Mouse (Mus musculus) embryonic facial prominence, embryonic 13.5 days (tissue): ENCODE data around the gene Prkacb. TPM values are rescaled to one million over a fixed set of nuclear protein-coding genes. Genes with fewer than 3 reads are reported as not detected.

Source experiments
- ATAC-seq: fragments of 200-750 bp; cut with Nextera tagmentation; 2 replicates; pipeline ENCODE4 v1.8.0; 2017; ENCODE audit warnings: low read depth; ENCODE audit not compliant: insufficient number of reproducible peaks, insufficient read depth, low FRiP score, low TSS enrichment
- H3K27ac ChIP-seq: fragments of 300-500 bp; sonication (generic); 2 replicates; pipeline ENCODE4 v1.5.1; 2015; ENCODE audit warnings: moderate library complexity, mild to moderate bottlenecking, inconsistent platforms
- H3K27me3 ChIP-seq: fragments of 300-500 bp; sonication (generic); 2 replicates; pipeline ENCODE4 v1.6.1; 2015; ENCODE audit warnings: mild to moderate bottlenecking, inconsistent platforms
- H3K36me3 ChIP-seq: fragments of 300-500 bp; sonication (generic); 2 replicates; pipeline ENCODE4 v1.6.1; 2015; ENCODE audit warnings: mild to moderate bottlenecking, inconsistent platforms
- H3K4me1 ChIP-seq: fragments of 300-500 bp; sonication (generic); 2 replicates; pipeline ENCODE4 v1.6.1; 2015; ENCODE audit warnings: inconsistent platforms
- H3K4me2 ChIP-seq: fragments of 300-500 bp; sonication (generic); 2 replicates; pipeline ENCODE4 v1.6.1; 2015; ENCODE audit warnings: moderate library complexity, mild to moderate bottlenecking, inconsistent platforms
- H3K4me3 ChIP-seq: fragments of 300-500 bp; sonication (generic); 2 replicates; pipeline ENCODE4 v1.5.1; 2015; ENCODE audit warnings: mild to moderate bottlenecking, inconsistent platforms
- H3K9ac ChIP-seq: fragments of 300-500 bp; sonication (generic); 2 replicates; pipeline ENCODE4 v1.6.1; 2015; ENCODE audit warnings: mild to moderate bottlenecking, inconsistent platforms
- H3K9me3 ChIP-seq: fragments of 300-500 bp; sonication (generic); 2 replicates; pipeline ENCODE4 v1.6.1; 2016; ENCODE audit warnings: inconsistent platforms
- WGBS: fragments of 180-500 bp; shearing (Covaris S2); methylation state at CpG from one replicate; pipeline ENCODE4 v1.1.7; 2015; ENCODE audit warnings: mixed read lengths; 5-methylcytosine and 5-hydroxymethylcytosine counted together
- polyA plus RNA-seq: library from polyadenylated mRNA; unstranded; fragments of >200 nt; fragmentation: Nextera tagmentation; extraction: Ambion mirVana; gene quantifications from 2 replicates; pipeline ENCODE4 v1.2.1, GENCODE M21; 2015

The Prkacb gene
- polyA plus RNA-seq, 1 experiment from 2014 or later: 69.1 TPM

DNA sequence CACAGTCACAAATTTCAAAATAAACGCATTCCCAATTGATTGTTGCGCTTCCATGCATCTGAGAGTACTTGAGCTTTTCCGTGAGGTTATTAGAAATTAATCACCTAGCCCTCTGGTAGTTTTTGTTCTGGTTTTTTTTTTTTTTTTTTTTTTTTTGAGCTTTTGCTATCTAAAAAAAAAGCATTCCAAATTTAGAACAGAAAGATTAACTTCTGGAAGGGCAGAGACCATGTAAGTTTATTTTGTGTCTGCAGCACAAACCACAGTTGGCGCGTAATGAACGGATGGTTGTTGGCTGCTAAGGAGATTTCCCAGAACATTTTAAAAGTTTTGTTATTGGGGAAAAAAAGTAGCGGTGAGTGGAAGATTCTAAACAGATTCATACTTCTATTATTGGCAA lies 834 bp upstream of the Prkacb start:
- no peak overlapping the region for H3K27ac ChIP-seq
- 57% methylated on average over 7 of the region's 7 CpGs for WGBS
- H3K36me3 ChIP-seq: 0 out of 2 replicates have a peak, but pooled peaks cover 3% of the 10 kb centered on the region
- no peaks in the 10 kb centered on the region for H3K9me3 ChIP-seq
- no peaks in the 10 kb centered on the region for H3K27me3 ChIP-seq
- peaks cover 11% of the 10 kb centered on the region for H3K4me1 ChIP-seq
- ATAC-seq: no peak
- H3K4me3 ChIP-seq: peak overlapping the region; percentile 97
- peak overlapping the region; percentile 97 for H3K9ac ChIP-seq
- peak overlapping the region; percentile 71 for H3K4me2 ChIP-seq

DNA sequence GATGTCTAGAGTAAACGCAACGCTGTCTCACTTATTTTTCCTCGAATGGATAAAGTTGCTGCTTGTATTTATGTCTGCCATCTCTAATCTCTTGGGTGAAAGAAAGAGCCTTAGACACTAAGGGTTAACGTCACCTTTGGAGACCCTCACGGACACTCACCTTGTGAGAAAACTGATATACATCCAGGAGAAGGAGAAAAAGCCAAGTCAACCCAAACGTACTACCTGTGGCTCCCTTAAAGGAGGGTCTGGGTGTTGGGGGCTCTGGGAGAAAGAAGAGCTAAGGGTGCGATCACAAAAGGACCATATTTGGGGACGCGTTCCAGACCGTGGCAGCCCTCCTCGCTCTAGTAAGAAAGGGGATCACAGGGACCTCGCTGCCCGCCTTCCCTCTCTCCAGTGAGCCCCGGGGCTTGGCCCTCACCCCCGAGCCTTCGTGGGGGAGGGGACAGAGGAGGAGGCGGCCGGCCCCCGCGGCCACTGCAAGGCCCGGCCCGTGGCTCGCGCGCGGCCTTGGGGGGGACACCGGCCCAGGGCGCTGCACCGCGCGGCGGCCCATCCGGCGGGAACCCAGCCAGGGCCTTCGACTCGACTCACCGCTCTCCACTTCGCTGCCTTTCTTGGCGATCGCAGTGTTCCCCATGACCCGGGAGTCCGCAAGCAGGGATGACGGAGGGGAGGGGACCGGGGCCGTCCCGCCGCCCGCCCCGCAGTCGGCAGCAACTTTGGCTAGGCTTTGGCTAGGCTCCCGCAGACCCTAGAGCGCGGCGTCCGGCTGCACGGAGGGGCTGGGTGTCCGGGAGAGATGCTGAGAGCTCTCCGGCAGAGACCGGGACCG lies 530 bp downstream of the Prkacb start:
- peak; percentile 66 for ATAC-seq
- Histone ChIP-seq H3K27ac (peak overlapping the region; percentile 96), H3K4me3 (peak overlapping the region; percentile 97), H3K4me1 (peaks cover 11% of the 10 kb centered on the region), H3K4me2 (peak overlapping the region; percentile 71), H3K27me3 (no peaks in the 10 kb centered on the region), H3K36me3 (0 out of 2 replicates have a peak, but pooled peaks cover 3% of the 10 kb centered on the region), H3K9me3 (no peaks in the 10 kb centered on the region), H3K9ac (peak overlapping the region; percentile 97)
- WGBS: under 1% methylated on average over 48 of the region's 60 CpGs

DNA sequence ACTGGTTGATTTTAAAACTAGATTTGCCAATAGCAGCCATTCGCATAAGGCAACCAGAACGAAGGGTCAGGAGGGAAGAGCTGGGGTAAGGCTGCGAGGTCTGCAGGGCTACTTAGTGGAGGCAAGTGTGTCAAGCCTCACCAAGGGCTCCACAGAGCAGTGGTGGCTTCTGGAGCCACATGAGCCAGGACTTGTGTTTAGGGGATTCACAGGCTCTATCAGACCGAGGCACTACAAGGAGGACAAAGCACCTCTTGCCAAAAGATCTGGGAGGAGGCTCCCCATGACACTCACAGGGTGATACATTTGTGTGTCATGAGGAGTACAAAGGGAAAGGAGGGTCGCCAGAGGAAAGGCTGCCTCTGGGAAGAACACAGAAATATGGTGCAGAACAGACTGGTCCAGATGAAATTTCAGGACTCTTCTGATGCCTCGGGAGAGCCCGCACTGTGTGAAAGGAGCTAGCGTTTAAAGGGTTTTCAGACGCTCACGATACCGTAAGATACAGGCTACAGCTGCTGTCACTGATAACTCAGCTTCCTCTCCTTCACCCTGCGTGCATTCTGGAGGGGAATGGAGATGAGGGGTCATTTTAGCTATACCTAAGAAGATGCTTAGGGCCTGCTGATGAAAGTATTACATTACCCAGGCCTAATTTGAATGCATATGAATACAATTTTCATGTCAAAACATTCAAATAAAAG lies 19.1 kb downstream of the Prkacb start:
- no peak for ATAC-seq
- H3K36me3 ChIP-seq: peaks cover 11% of the 10 kb centered on the region
- H3K4me1 ChIP-seq: no peaks in the 10 kb centered on the region
- no peak overlapping the region for H3K4me3 ChIP-seq
- H3K27ac ChIP-seq: no peak overlapping the region
- H3K9me3 ChIP-seq: no peaks in the 10 kb centered on the region
- no peak overlapping the region for H3K4me2 ChIP-seq
- no peaks in the 10 kb centered on the region for H3K27me3 ChIP-seq
- no peak overlapping the region for H3K9ac ChIP-seq
- 90% methylated on average over 12 of the region's 12 CpGs for WGBS

DNA sequence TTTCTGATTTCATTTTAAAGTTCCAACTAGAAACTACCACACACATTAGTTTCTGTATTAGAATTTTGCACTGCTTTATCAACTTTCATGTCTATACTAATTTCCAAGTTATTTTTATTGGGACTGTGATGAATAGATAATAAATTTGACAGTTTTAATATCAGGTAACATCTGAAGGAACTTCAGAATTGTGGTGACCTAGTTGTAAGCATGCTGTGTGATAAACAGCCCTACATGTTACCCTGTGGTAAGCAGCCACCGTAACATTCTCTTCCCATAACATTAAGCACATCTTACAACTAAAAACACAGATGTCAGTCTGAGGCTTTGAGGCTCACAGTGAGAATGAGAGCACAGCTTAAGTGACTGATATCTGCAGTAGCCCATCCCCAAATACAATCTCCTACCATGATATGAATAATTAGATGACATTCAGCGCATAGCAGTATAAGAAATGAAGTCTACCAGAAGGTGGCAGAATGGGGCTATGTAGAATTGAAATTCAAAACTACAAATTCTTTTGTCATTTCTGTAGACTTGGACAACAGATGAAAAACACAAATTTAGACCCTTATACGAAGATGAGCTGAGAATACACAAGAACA lies 20.5 kb downstream of the Prkacb start:
- H3K9ac ChIP-seq: no peak overlapping the region
- no peak for ATAC-seq
- H3K4me2 ChIP-seq: no peak overlapping the region
- H3K9me3 ChIP-seq: no peaks in the 10 kb centered on the region
- H3K27me3 ChIP-seq: no peaks in the 10 kb centered on the region
- no peak overlapping the region for H3K4me3 ChIP-seq
- no peak overlapping the region for H3K27ac ChIP-seq
- WGBS: 85% methylated on average over 3 of the region's 3 CpGs
- H3K36me3 ChIP-seq: peaks cover 11% of the 10 kb centered on the region
- no peaks in the 10 kb centered on the region for H3K4me1 ChIP-seq

DNA sequence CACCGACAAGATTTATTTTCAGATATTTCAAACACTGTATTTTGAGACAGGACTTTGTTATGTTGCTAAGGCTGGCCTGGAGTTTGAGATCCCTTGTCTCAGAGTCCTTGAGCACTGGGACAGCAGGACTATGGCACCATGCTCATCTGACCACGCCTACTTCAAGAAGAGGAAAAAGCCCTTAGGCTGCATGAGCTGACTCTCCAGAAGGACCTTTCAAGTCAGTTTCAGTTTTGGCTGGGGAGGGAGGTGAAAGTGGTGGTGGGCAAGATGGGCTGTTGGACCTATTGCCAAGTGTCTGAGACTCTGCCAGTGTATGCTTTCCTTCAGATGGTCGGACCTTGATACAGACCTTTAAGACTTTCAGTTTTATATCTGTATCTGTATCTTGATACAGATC lies 28.6 kb downstream of the Prkacb start:
- H3K27ac ChIP-seq: no peak overlapping the region
- H3K27me3 ChIP-seq: no peaks in the 10 kb centered on the region
- WGBS: 68% methylated on average over 3 of the region's 3 CpGs
- no peak overlapping the region for H3K4me2 ChIP-seq
- H3K9ac ChIP-seq: no peak overlapping the region
- H3K4me3 ChIP-seq: no peak overlapping the region
- H3K36me3 ChIP-seq: no peaks in the 10 kb centered on the region; the same call in 1 of the 2 replicates
- no peaks in the 10 kb centered on the region for H3K9me3 ChIP-seq
- no peak for ATAC-seq
- peaks cover 11% of the 10 kb centered on the region for H3K4me1 ChIP-seq

DNA sequence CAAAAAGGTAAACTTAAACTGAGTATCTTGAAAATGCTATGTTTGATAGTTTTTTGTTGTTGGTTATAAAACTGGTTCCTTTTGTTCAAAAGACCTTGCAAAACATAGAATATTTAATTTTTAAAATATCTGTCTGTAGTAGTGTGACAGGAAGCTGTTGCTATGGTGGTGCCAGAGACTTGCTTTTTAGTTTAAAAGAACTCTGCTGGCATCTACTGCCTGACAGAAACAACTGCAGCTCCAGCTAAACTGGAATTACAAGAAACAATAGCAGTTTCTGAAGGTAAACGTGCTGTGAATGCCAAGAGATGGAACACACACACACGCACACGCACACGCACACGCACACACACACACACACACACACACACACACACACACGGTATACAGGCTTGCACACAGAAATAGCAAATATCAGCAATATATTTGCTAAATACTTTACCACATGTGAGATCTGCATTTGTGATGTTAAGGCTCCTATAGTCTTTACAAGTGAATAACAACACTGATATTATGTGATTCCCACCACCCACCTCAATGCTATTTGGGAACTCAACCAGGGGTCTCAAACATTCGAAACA lies 29.1 kb downstream of the Prkacb start:
- Histone ChIP-seq H3K4me3 (no peak overlapping the region), H3K4me2 (no peak overlapping the region), H3K9ac (no peak overlapping the region), H3K4me1 (peaks cover 11% of the 10 kb centered on the region), H3K9me3 (no peaks in the 10 kb centered on the region), H3K27ac (no peak overlapping the region), H3K27me3 (no peaks in the 10 kb centered on the region), H3K36me3 (no peaks in the 10 kb centered on the region; the same call in 1 of the 2 replicates)
- WGBS: 79% methylated on average over 7 of the region's 7 CpGs
- no peak for ATAC-seq

DNA sequence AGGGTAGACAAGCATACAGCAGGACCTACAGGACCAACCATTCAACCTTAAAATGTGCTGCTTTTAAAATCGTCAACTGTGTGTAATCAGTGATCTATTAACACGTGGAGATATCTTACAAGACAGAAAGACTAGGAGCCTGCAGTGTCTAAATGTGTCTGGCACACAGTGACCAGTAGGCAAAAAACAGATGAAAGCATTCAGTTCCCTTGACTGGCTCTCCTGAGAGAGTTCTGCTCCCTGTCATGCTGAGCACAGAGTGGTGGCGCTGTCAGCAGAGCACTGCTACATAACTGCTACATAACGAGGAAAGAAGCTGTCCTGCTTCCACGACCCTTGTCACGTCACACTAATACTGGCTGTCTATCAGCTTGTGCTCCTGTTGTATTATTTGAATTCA lies 30.2 kb downstream of the Prkacb start:
- Histone ChIP-seq H3K9ac (no peak overlapping the region), H3K36me3 (no peaks in the 10 kb centered on the region; the same call in 1 of the 2 replicates), H3K9me3 (no peaks in the 10 kb centered on the region), H3K4me1 (peaks cover 11% of the 10 kb centered on the region), H3K4me3 (no peak overlapping the region), H3K4me2 (no peak overlapping the region), H3K27me3 (no peaks in the 10 kb centered on the region), H3K27ac (no peak overlapping the region)
- no peak for ATAC-seq
- WGBS: 56% methylated on average over 6 of the region's 6 CpGs

DNA sequence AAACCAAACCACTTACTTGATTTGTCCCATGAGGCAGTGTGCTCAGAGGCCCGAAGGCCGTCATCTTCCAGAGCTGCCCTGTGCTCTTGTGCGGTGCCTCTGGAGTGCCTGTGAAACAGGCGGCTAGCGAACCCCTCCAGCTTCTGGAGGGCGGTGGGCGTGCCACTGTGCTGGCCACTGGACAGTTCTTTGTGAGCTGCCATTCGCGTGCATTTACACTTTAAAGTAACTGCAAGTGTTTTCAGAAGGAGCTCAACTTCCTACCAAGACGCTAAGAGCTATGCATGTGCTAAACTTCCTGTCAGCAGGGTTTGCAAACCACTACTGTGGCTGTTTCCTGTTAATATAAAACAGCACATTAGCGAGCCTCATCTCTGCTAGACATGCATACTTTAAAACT lies 31.7 kb downstream of the Prkacb start:
- Histone ChIP-seq H3K9me3 (no peaks in the 10 kb centered on the region), H3K4me1 (peaks cover 11% of the 10 kb centered on the region), H3K4me3 (no peak overlapping the region), H3K27me3 (no peaks in the 10 kb centered on the region), H3K27ac (peak overlapping the region; percentile 48), H3K36me3 (no peaks in the 10 kb centered on the region), H3K4me2 (peak overlapping the region; percentile 51), H3K9ac (peak overlapping the region; percentile 44)
- ATAC-seq: no peak
- WGBS: 11% methylated on average over 11 of the region's 11 CpGs

DNA sequence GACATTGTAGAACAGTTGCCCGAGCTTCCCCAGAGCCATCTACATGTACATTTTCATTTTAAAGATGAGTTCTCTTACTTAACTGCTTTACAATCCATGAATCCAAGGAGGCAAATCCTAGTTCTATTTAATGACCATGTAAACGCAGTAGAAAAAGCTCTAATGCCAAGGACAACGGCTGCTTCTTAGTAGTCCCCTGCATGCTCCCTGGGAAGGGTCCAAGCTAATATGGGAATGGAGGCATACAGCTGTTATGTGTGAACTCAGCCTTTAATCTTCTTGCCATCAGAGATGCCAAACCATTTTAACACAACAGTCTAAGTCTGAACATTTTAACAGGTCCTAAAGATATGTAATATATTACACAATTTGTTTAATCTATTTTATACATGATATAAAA lies 32.5 kb downstream of the Prkacb start:
- Histone ChIP-seq H3K4me3 (no peak overlapping the region), H3K9me3 (no peaks in the 10 kb centered on the region), H3K4me1 (peaks cover 11% of the 10 kb centered on the region), H3K4me2 (no peak overlapping the region), H3K27ac (no peak overlapping the region), H3K9ac (no peak overlapping the region), H3K27me3 (no peaks in the 10 kb centered on the region), H3K36me3 (no peaks in the 10 kb centered on the region)
- ATAC-seq: no peak
- 84% methylated on average over 3 of the region's 3 CpGs for WGBS

DNA sequence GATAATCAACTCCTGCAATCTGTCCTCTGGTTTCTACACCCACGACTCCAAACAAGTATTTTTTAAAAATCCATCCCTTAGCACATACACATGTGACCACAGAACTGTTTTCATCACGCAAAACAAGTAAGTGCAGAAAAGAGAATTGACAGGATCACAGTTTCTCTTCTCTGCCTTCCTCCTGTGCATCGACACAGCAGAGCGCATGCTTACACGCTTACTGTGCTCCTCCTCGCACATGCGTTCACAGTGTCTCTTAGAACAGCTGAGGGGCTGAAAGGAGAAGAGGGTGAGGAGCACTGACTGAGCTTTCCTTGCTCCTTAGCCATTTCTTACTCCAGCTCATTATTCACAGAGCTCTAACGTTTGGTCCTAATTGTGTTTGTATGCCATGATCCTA lies 33.9 kb downstream of the Prkacb start:
- H3K36me3 ChIP-seq: no peaks in the 10 kb centered on the region
- no peak overlapping the region for H3K9ac ChIP-seq
- H3K4me2 ChIP-seq: no peak overlapping the region
- no peaks in the 10 kb centered on the region for H3K9me3 ChIP-seq
- peaks cover 9% of the 10 kb centered on the region for H3K4me1 ChIP-seq
- 78% methylated on average over 8 of the region's 8 CpGs for WGBS
- ATAC-seq: no peak
- H3K27me3 ChIP-seq: no peaks in the 10 kb centered on the region
- no peak overlapping the region for H3K4me3 ChIP-seq
- no peak overlapping the region for H3K27ac ChIP-seq

DNA sequence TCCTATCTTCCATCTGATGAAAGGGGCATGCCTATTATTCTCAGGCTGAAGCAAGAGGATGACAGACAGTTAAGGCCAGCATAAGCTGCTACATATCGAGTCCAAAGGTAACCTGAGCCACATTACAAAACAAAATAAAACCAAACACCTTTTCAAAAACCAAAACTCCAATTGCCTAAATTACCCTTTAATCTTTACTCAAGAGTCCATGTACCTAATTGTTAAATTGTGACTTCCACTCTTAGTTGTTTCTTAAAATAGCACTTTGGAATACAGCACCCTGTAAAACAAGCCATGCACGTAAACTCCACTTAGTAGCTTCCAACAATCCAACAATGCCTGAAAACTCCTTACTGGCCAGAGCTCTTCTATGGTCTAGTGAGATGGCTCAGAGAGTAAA lies 34.3 kb downstream of the Prkacb start:
- no peak for ATAC-seq
- 53% methylated on average over 2 of the region's 2 CpGs for WGBS
- no peaks in the 10 kb centered on the region for H3K36me3 ChIP-seq

More for the DNA sequence above, 34.3 kb downstream of the Prkacb start:
- no peak overlapping the region for H3K9ac ChIP-seq
- no peaks in the 10 kb centered on the region for H3K9me3 ChIP-seq
- H3K4me1 ChIP-seq: peaks cover 9% of the 10 kb centered on the region
- H3K27me3 ChIP-seq: no peaks in the 10 kb centered on the region
- H3K4me3 ChIP-seq: no peak overlapping the region
- H3K4me2 ChIP-seq: no peak overlapping the region
- no peak overlapping the region for H3K27ac ChIP-seq
